Mouse (Mus musculus): ENCODE results near the gene 4930539E08Rik. TPM values are rescaled to one million over a fixed set of nuclear protein-coding genes. Genes with fewer than 3 reads are reported as not detected.

Gene 4930539E08Rik
- polyA plus RNA-seq, 1 experiment from 2014 or later, result 0.16 TPM

GRCm38 (mm10) chr17:28943740-28944139 lies 28.6 kb upstream of the 4930539E08Rik start, which contains the start of gene Pxt1:
Pxt1 (minus strand) TSS chr17:28943840.
- no peak for ATAC-seq (ENCODE audit: insufficient number of reproducible peaks, insufficient read depth, low FRiP score, low TSS enrichment, low read depth)
- 88% methylated on average over 7 of the region's 7 CpGs for WGBS
- Histone ChIP-seq H3K27me3 (no peaks in the 10 kb centered on the region), H3K27ac (no peak within 1 kb of the TSS), H3K4me3 (replicated peaks) (no peak within 1 kb of the TSS), H3K9me3 (peaks cover 4% of the 10 kb centered on the region; the same call in 1 of the 2 replicates), H3K9ac (replicated peaks) (no peak within 1 kb of the TSS), H3K4me1 (replicated peaks) (no peaks in the 10 kb centered on the region), H3K4me2 (no peak within 1 kb of the TSS), H3K36me3 (no peaks in the 10 kb centered on the region)

- no peaks in the 10 kb centered on the region; the same call in 1 of the 2 replicates for H3K9me3 ChIP-seq
- ATAC-seq (ENCODE audit: insufficient number of reproducible peaks, insufficient read depth, low FRiP score, low TSS enrichment, low read depth), result no peak
- H3K4me1 ChIP-seq (replicated peaks), result no peaks in the 10 kb centered on the region
- no peaks in the 10 kb centered on the region for H3K36me3 ChIP-seq
- H3K9ac ChIP-seq (replicated peaks), result no peak overlapping the region
- WGBS, result 73% methylated on average over 10 of the region's 11 CpGs
- H3K4me3 ChIP-seq (replicated peaks), result no peak overlapping the region
- H3K27me3 ChIP-seq, result no peaks in the 10 kb centered on the region
- H3K4me2 ChIP-seq, result no peak overlapping the region
- H3K27ac ChIP-seq, result no peak overlapping the region
Measured at GRCm38 (mm10) chr17:28942101-28942500, 27.0 kb upstream of the 4930539E08Rik start.

GRCm38 (mm10) chr17:28940776-28941555 lies 25.8 kb upstream of the 4930539E08Rik start:
- H3K4me3 ChIP-seq (replicated peaks), result no peak overlapping the region
- H3K36me3 ChIP-seq, result no peaks in the 10 kb centered on the region
- no peaks in the 10 kb centered on the region for H3K27me3 ChIP-seq
- no peak for ATAC-seq (ENCODE audit: insufficient number of reproducible peaks, insufficient read depth, low FRiP score, low TSS enrichment, low read depth)
- H3K27ac ChIP-seq, result no peak overlapping the region
- no peak overlapping the region for H3K9ac ChIP-seq (replicated peaks)
- H3K4me2 ChIP-seq, result no peak overlapping the region
- H3K9me3 ChIP-seq, result no peaks in the 10 kb centered on the region; the same call in 1 of the 2 replicates
- H3K4me1 ChIP-seq (replicated peaks), result no peaks in the 10 kb centered on the region
- 93% methylated on average over 25 of the region's 25 CpGs for WGBS

GRCm38 (mm10) chr17:28936622-28937345 lies 21.7 kb upstream of the 4930539E08Rik start:
- no peak overlapping the region for H3K9ac ChIP-seq (replicated peaks)
- 82% methylated on average over 10 of the region's 10 CpGs for WGBS
- no peaks in the 10 kb centered on the region for H3K4me1 ChIP-seq (replicated peaks)
- H3K9me3 ChIP-seq, result no peaks in the 10 kb centered on the region
- H3K36me3 ChIP-seq, result no peaks in the 10 kb centered on the region
- H3K27ac ChIP-seq, result no peak overlapping the region
- no peak for ATAC-seq (ENCODE audit: insufficient number of reproducible peaks, insufficient read depth, low FRiP score, low TSS enrichment, low read depth)
- H3K27me3 ChIP-seq, result no peaks in the 10 kb centered on the region
- no peak overlapping the region for H3K4me2 ChIP-seq
- H3K4me3 ChIP-seq (replicated peaks), result no peak overlapping the region

GRCm38 (mm10) chr17:28936133-28936532 lies 21.0 kb upstream of the 4930539E08Rik start:
- no peaks in the 10 kb centered on the region for H3K4me1 ChIP-seq (replicated peaks)
- WGBS, result 92% methylated on average over 7 of the region's 7 CpGs
- ATAC-seq (ENCODE audit: insufficient number of reproducible peaks, insufficient read depth, low FRiP score, low TSS enrichment, low read depth), result no peak

GRCm38 (mm10) chr17:28934120-28934916 lies 19.2 kb upstream of the 4930539E08Rik start:
- ATAC-seq (ENCODE audit: insufficient number of reproducible peaks, insufficient read depth, low FRiP score, low TSS enrichment, low read depth), result no peak
- Histone ChIP-seq H3K4me3 (replicated peaks) (no peak overlapping the region), H3K9me3 (no peaks in the 10 kb centered on the region), H3K4me1 (replicated peaks) (peaks cover 10% of the 10 kb centered on the region), H3K9ac (replicated peaks) (no peak overlapping the region), H3K4me2 (no peak overlapping the region), H3K27ac (no peak overlapping the region), H3K36me3 (no peaks in the 10 kb centered on the region), H3K27me3 (no peaks in the 10 kb centered on the region)
- WGBS, result 77% methylated on average over 19 of the region's 19 CpGs

More at GRCm38 (mm10) chr17:28936133-28936532, 21.0 kb upstream of the 4930539E08Rik start:
- Histone ChIP-seq H3K9ac (replicated peaks) (no peak overlapping the region), H3K27ac (no peak overlapping the region), H3K4me3 (replicated peaks) (no peak overlapping the region), H3K4me2 (no peak overlapping the region), H3K36me3 (no peaks in the 10 kb centered on the region), H3K9me3 (no peaks in the 10 kb centered on the region), H3K27me3 (no peaks in the 10 kb centered on the region)

- Histone ChIP-seq H3K27me3 (no peaks in the 10 kb centered on the region), H3K9me3 (no peaks in the 10 kb centered on the region), H3K36me3 (no peaks in the 10 kb centered on the region), H3K4me1 (replicated peaks) (peaks cover 10% of the 10 kb centered on the region), H3K4me3 (replicated peaks) (no peak overlapping the region), H3K9ac (replicated peaks) (no peak overlapping the region), H3K4me2 (no peak overlapping the region), H3K27ac (no peak overlapping the region)
- ATAC-seq (ENCODE audit: insufficient number of reproducible peaks, insufficient read depth, low FRiP score, low TSS enrichment, low read depth), result no peak
- 92% methylated on average over 4 of the region's 4 CpGs for WGBS
Measured at GRCm38 (mm10) chr17:28932274-28932673, 17.1 kb upstream of the 4930539E08Rik start.

- Histone ChIP-seq H3K27me3 (no peaks in the 10 kb centered on the region), H3K36me3 (no peaks in the 10 kb centered on the region), H3K4me3 (replicated peaks) (no peak overlapping the region), H3K4me2 (no peak overlapping the region), H3K27ac (peak overlapping the region; percentile 45; the same call in 1 of the 2 replicates), H3K9ac (replicated peaks) (no peak overlapping the region), H3K4me1 (replicated peaks) (peaks cover 10% of the 10 kb centered on the region), H3K9me3 (no peaks in the 10 kb centered on the region)
- no peak for ATAC-seq (ENCODE audit: insufficient number of reproducible peaks, insufficient read depth, low FRiP score, low TSS enrichment, low read depth)
- WGBS, result 91% methylated on average over 18 of the region's 18 CpGs
Measured at GRCm38 (mm10) chr17:28931436-28932211, 16.5 kb upstream of the 4930539E08Rik start.

GRCm38 (mm10) chr17:28930392-28931074 lies 15.4 kb upstream of the 4930539E08Rik start:
- H3K4me2 ChIP-seq, result peak overlapping the region; percentile 35
- peaks cover 10% of the 10 kb centered on the region for H3K4me1 ChIP-seq (replicated peaks)
- peak; percentile 73 for ATAC-seq (ENCODE audit: insufficient number of reproducible peaks, insufficient read depth, low FRiP score, low TSS enrichment, low read depth)
- no peaks in the 10 kb centered on the region for H3K9me3 ChIP-seq
- 18% methylated on average over 14 of the region's 14 CpGs for WGBS
- H3K36me3 ChIP-seq, result no peaks in the 10 kb centered on the region
- no peak overlapping the region for H3K9ac ChIP-seq (replicated peaks)
- H3K27ac ChIP-seq, result peak overlapping the region; percentile 89
- no peaks in the 10 kb centered on the region for H3K27me3 ChIP-seq
- 0 out of 2 replicates have a peak overlapping the region, but pooled peaks have one; percentile 6 for H3K4me3 ChIP-seq (replicated peaks)

GRCm38 (mm10) chr17:28929369-28929768 lies 14.2 kb upstream of the 4930539E08Rik start:
- 95% methylated on average over 4 of the region's 4 CpGs for whole genome bisulfite sequencing
- Histone ChIP-seq H3K27ac (no peak overlapping the region), H3K9me3 (no peaks in the 10 kb centered on the region), H3K4me3 (replicated peaks) (no peak overlapping the region), H3K4me2 (no peak overlapping the region), H3K9ac (replicated peaks) (no peak overlapping the region), H3K27me3 (no peaks in the 10 kb centered on the region), H3K4me1 (replicated peaks) (peaks cover 10% of the 10 kb centered on the region), H3K36me3 (no peaks in the 10 kb centered on the region)
- no peak for ATAC-seq (ENCODE audit: insufficient number of reproducible peaks, insufficient read depth, low FRiP score, low TSS enrichment, low read depth)
